Mouse (Mus musculus) heart, adult 2 months (tissue): ENCODE data around the gene Myh7. TPM values are rescaled to one million over a fixed set of nuclear protein-coding genes. Genes with fewer than 3 reads are reported as not detected.
"Not testable (repeated sequence)": the region's sequence is repeated elsewhere in the genome, so short reads cannot be mapped to it uniquely, and the experiment has no call there.

Source experiments
- DNase-seq, 2 experiments: peaks; one replicate each; pipeline ENCODE4 v3.0.0; 2021
- H3K27ac ChIP-seq: fragments of 200-600 bp; 2 replicates; pipeline ENCODE4 v1.8.1; 2022
- H3K27me3 ChIP-seq: fragments of 200-500 bp; 2 replicates; pipeline ENCODE4 v1.6.1; 2012; ENCODE audit warnings: mild to moderate bottlenecking, low read length, inconsistent platforms, mixed read lengths; ENCODE audit not compliant: control insufficient read depth, insufficient read depth
- H3K36me3 ChIP-seq: fragments of 200-500 bp; 2 replicates; pipeline ENCODE4 v1.6.1; 2012; ENCODE audit warnings: low read length, inconsistent platforms; ENCODE audit not compliant: control insufficient read depth, insufficient read depth
- H3K4me1 ChIP-seq: fragments of 200-500 bp; 2 replicates; pipeline ENCODE4 v1.6.1; 2011; ENCODE audit warnings: low read length; ENCODE audit not compliant: control insufficient read depth, insufficient read depth
- H3K4me3 ChIP-seq: fragments of 200-600 bp; 2 replicates; pipeline ENCODE4 v1.8.1; 2022
- H3K79me2 ChIP-seq: fragments of 200-500 bp; replicated peaks from 2 replicates; pipeline ENCODE4 v1.6.1; 2012; ENCODE audit warnings: mild to moderate bottlenecking, inconsistent platforms, low read length, moderate library complexity, mixed read lengths; ENCODE audit not compliant: control insufficient read depth, insufficient read depth
- H3K9ac ChIP-seq: fragments of 200-500 bp; 2 replicates; pipeline ENCODE4 v1.6.1; 2012; ENCODE audit warnings: low read depth, mild to moderate bottlenecking, control low read depth, inconsistent platforms, low read length, mixed read lengths
- CTCF ChIP-seq: fragments of 200-600 bp; IDR thresholded peaks from 2 replicates; pipeline ENCODE4 v1.8.1; 2022; ENCODE audit warnings: antibody characterized with exemption, mild to moderate bottlenecking, moderate library complexity
- EP300 ChIP-seq: fragments of 200-500 bp; IDR thresholded peaks from 2 replicates; pipeline ENCODE4 v1.6.1; 2011; ENCODE audit warnings: low read depth, low read length, control low read depth; ENCODE audit not compliant: insufficient read depth
- POLR2A ChIP-seq: fragments of 200-500 bp; IDR thresholded peaks from 2 replicates; pipeline ENCODE4 v1.6.1; 2011; ENCODE audit warnings: mild to moderate bottlenecking, low read depth, low read length, control low read depth; ENCODE audit not compliant: insufficient read depth
- WGBS: fragments of 180-500 bp; shearing (Covaris S2); methylation state at CpG from one replicate; pipeline ENCODE4 v1.1.7; 2018; 5-methylcytosine and 5-hydroxymethylcytosine counted together
- intact Hi-C: fragments of 180-260 bp; cut with DNase I; formaldehyde crosslinking; loops from one replicate; pipeline ENCODE4 v1.15.1; 2025
- long read RNA-seq: library from polyadenylated mRNA; stranded (forward); transcript quantifications from one replicate; pipeline ENCODE4 v2.0.0, GENCODE M21; 2021
- polyA plus RNA-seq: library from polyadenylated mRNA; depleted of rRNA; stranded (reverse); fragments of >200 nt; gene quantifications from 2 replicates; pipeline ENCODE4 v1.2.3, GENCODE M21; 2012; rRNA removed
- total RNA-seq, 2 experiments: library from RNA; stranded (reverse); gene quantifications; 2 replicates each; pipeline ENCODE4 v1.2.3; 2021

Myh7 gene
- total RNA-seq (1,000 to 10,000 TPM; 1,935 to 2,240 TPM), polyA plus RNA-seq (19.8 and 29.5 TPM in 2 replicates)
- long read RNA-seq, full-length matches to known transcripts = 48 of 80 reads
- long read RNA-seq, partial matches to known transcripts = 25 of 80 reads
- long read RNA-seq, other reads (novel, unspliced or antisense) = 7 of 80 reads

- Histone ChIP-seq H3K36me3 (no peaks in the 10 kb centered on the region), H3K4me3 (no peak within 1 kb of the TSS), H3K27me3 (no peaks in the 10 kb centered on the region), H3K4me1 (no peaks in the 10 kb centered on the region; the same call in 1 of the 2 replicates), H3K27ac (peak within 1 kb of the TSS; percentile 53), H3K9ac (0 out of 2 replicates have a peak within 1 kb of the TSS, but pooled peaks have one; percentile 26), H3K79me2 (no peaks in the 10 kb centered on the region)
- no peak; the same call in 1 of the 2 replicates for TF ChIP-seq POLR2A
- TF ChIP-seq EP300 = peak; percentile 90
- WGBS = 20% methylated on average over 11 of the region's 11 CpGs
- peak in 1 of 2 experiments; percentile 43 for DNase-seq
- intact Hi-C loops = no loop called here
Measured at GRCm38 (mm10) chr14:54994136-54994868, at the start of gene Myh7. TSS of gene Myh7 (minus strand) at chr14:54994626.

DNA sequence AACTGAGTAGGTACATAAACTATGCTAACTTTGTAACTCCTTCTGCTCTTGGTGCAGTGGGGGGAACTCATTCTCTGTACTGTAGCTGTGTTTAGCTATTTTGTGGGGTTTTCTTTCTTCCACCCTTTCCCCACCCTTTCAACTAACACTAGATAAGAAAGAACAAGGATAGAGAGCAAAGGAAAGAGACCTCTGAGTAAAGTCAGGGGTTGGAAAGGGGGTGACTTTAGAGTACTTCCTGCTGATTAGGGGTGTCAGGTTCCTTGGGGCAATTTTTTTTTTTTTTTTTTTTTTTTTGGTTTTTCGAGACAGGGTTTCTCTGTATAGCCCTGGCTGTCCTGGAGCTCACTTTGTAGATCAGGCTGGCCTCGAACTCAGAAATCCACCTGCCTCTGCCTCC lies 49.3 kb upstream of the Myh7 start:
- DNase-seq, H3K9ac ChIP-seq, H3K79me2 ChIP-seq, H3K4me3 ChIP-seq, H3K4me1 ChIP-seq, H3K27me3 ChIP-seq, H3K36me3 ChIP-seq, intact Hi-C loops, H3K27ac ChIP-seq: not testable (repeated sequence)
- WGBS = 39% methylated on average over 2 of the region's 2 CpGs

- Histone ChIP-seq H3K27me3 (no peaks in the 10 kb centered on the region), H3K36me3 (no peaks in the 10 kb centered on the region), H3K4me3 (no peak overlapping the region), H3K79me2 (no peaks in the 10 kb centered on the region), H3K27ac (no peak overlapping the region), H3K9ac (no peak overlapping the region), H3K4me1 (no peaks in the 10 kb centered on the region)
- intact Hi-C loops = no loop called here
- 40% methylated on average over 19 of the region's 19 CpGs for WGBS
- TF ChIP-seq EP300 (no peak), CTCF (no peak), POLR2A (no peak)
- DNase-seq = no peak
Measured at GRCm38 (mm10) chr14:55032695-55033225, 38.3 kb upstream of the Myh7 start.

GRCm38 (mm10) chr14:55029034-55029698 lies 34.7 kb upstream of the Myh7 start:
- DNase-seq = no peak
- H3K9ac ChIP-seq = no peak overlapping the region
- intact Hi-C loops = no loop called here
- no peaks in the 10 kb centered on the region for H3K79me2 ChIP-seq
- 21% methylated on average over 11 of the region's 11 CpGs for WGBS
- H3K4me3 ChIP-seq = no peak overlapping the region
- H3K27me3 ChIP-seq = no peaks in the 10 kb centered on the region
- no peaks in the 10 kb centered on the region for H3K4me1 ChIP-seq
- peak; percentile 63 for TF ChIP-seq CTCF
- no peak for TF ChIP-seq POLR2A
- no peak for TF ChIP-seq EP300
- H3K27ac ChIP-seq = no peak overlapping the region
- no peaks in the 10 kb centered on the region for H3K36me3 ChIP-seq

GRCm38 (mm10) chr14:55028333-55028835 lies 34.0 kb upstream of the Myh7 start:
- no peak for DNase-seq
- 39% methylated on average over 5 of the region's 5 CpGs for WGBS
- H3K36me3 ChIP-seq = no peaks in the 10 kb centered on the region
- no peak overlapping the region for H3K4me3 ChIP-seq
- TF ChIP-seq POLR2A = no peak
- no peak for TF ChIP-seq CTCF
- TF ChIP-seq EP300 = no peak
- no peaks in the 10 kb centered on the region for H3K79me2 ChIP-seq
- no peak overlapping the region for H3K27ac ChIP-seq
- H3K27me3 ChIP-seq = no peaks in the 10 kb centered on the region
- H3K4me1 ChIP-seq = no peaks in the 10 kb centered on the region
- intact Hi-C loops = no loop called here
- no peak overlapping the region for H3K9ac ChIP-seq
